Mouse (Mus musculus): ENCODE results near the gene Ankk1.

Gene Ankk1

GRCm38 (mm10) chr9:49426921-49427320 lies at the start of gene Ankk1:
Ankk1 (minus strand) TSS chr9:49427021.
- no peak for DNase-seq (ENCODE audit: extremely low read depth, low read depth, low spot score)

GRCm38 (mm10) chr9:49472126-49472525 lies 45.3 kb upstream of the Ankk1 start:
- DNase-seq (ENCODE audit: extremely low read depth, low read depth, low spot score) = no peak

- no peak for DNase-seq (ENCODE audit: extremely low read depth, low read depth, low spot score)
Observed at GRCm38 (mm10) chr9:49470946-49471345, 44.1 kb upstream of the Ankk1 start.

- no peak for DNase-seq (ENCODE audit: extremely low read depth, low read depth, low spot score)
Observed at GRCm38 (mm10) chr9:49470006-49470405, 43.2 kb upstream of the Ankk1 start.

- no peak for DNase-seq (ENCODE audit: extremely low read depth, low read depth, low spot score)
Observed at GRCm38 (mm10) chr9:49456136-49456535, 29.3 kb upstream of the Ankk1 start.

GRCm38 (mm10) chr9:49452396-49452795 lies 25.6 kb upstream of the Ankk1 start:
- DNase-seq (ENCODE audit: extremely low read depth, low read depth, low spot score) = no peak

GRCm38 (mm10) chr9:49450491-49450890 lies 23.7 kb upstream of the Ankk1 start:
- no peak for DNase-seq (ENCODE audit: extremely low read depth, low read depth, low spot score)

- DNase-seq (ENCODE audit: extremely low read depth, low read depth, low spot score) = no peak
Observed at GRCm38 (mm10) chr9:49442621-49443020, 15.8 kb upstream of the Ankk1 start.

- DNase-seq (ENCODE audit: extremely low read depth, low read depth, low spot score) = no peak
Observed at GRCm38 (mm10) chr9:49427478-49427877, 657 bp upstream of the Ankk1 start.

GRCm38 (mm10) chr9:49425585-49425984 lies 1.2 kb downstream of the Ankk1 start:
- no peak for DNase-seq (ENCODE audit: extremely low read depth, low read depth, low spot score)

GRCm38 (mm10) chr9:49423866-49424265 lies 3.0 kb downstream of the Ankk1 start:
- DNase-seq (ENCODE audit: extremely low read depth, low read depth, low spot score) = no peak

GRCm38 (mm10) chr9:49410621-49411020 lies 16.2 kb downstream of the Ankk1 start:
- DNase-seq (ENCODE audit: extremely low read depth, low read depth, low spot score) = no peak

- DNase-seq (ENCODE audit: extremely low read depth, low read depth, low spot score) = no peak
Observed at GRCm38 (mm10) chr9:49407028-49407427, 19.8 kb downstream of the Ankk1 start.

- DNase-seq (ENCODE audit: extremely low read depth, low read depth, low spot score) = no peak
Observed at GRCm38 (mm10) chr9:49403711-49404110, 23.1 kb downstream of the Ankk1 start.

GRCm38 (mm10) chr9:49396006-49396405 lies 30.8 kb downstream of the Ankk1 start:
- no peak for DNase-seq (ENCODE audit: extremely low read depth, low read depth, low spot score)

GRCm38 (mm10) chr9:49392242-49392641 lies 34.6 kb downstream of the Ankk1 start:
- no peak for DNase-seq (ENCODE audit: extremely low read depth, low read depth, low spot score)

GRCm38 (mm10) chr9:49386119-49386518 lies 40.7 kb downstream of the Ankk1 start:
- no peak for DNase-seq (ENCODE audit: extremely low read depth, low read depth, low spot score)

GRCm38 (mm10) chr9:49385301-49385700 lies 41.5 kb downstream of the Ankk1 start:
- DNase-seq (ENCODE audit: extremely low read depth, low read depth, low spot score) = no peak

GRCm38 (mm10) chr9:49384855-49385254 lies 42.0 kb downstream of the Ankk1 start:
- no peak for DNase-seq (ENCODE audit: extremely low read depth, low read depth, low spot score)

- DNase-seq (ENCODE audit: extremely low read depth, low read depth, low spot score) = no peak
Observed at GRCm38 (mm10) chr9:49384041-49384440, 42.8 kb downstream of the Ankk1 start.

- DNase-seq (ENCODE audit: extremely low read depth, low read depth, low spot score) = no peak
Observed at GRCm38 (mm10) chr9:49379962-49380361, 46.9 kb downstream of the Ankk1 start.

- DNase-seq (ENCODE audit: extremely low read depth, low read depth, low spot score) = no peak
Observed at GRCm38 (mm10) chr9:49373946-49374345, 52.9 kb downstream of the Ankk1 start.

GRCm38 (mm10) chr9:49365763-49366162 lies 61.1 kb downstream of the Ankk1 start:
- DNase-seq (ENCODE audit: extremely low read depth, low read depth, low spot score) = no peak
